Mouse (Mus musculus) ovary, postnatal 36 days (tissue): Measurements from ENCODE around the gene Lrrc28.

Source experiments
- DNase-seq: peaks from one replicate; pipeline ENCODE4 v3.0.0; 2022; ENCODE audit warnings: low spot score, mixed read lengths

Gene Lrrc28

GRCm38 (mm10) chr7:67486417-67486816 is 158.7 kb downstream of the Lrrc28 start:
- DNase-seq, result no peak

GRCm38 (mm10) chr7:67483698-67484097 is 161.4 kb downstream of the Lrrc28 start:
- no peak for DNase-seq

- DNase-seq, result peak; percentile 69
Observed at GRCm38 (mm10) chr7:67479576-67480413, 165.3 kb downstream of the Lrrc28 start.

- no peak for DNase-seq
Observed at GRCm38 (mm10) chr7:67479168-67479567, 165.9 kb downstream of the Lrrc28 start.

- no peak for DNase-seq
Observed at GRCm38 (mm10) chr7:67477996-67478395, 167.1 kb downstream of the Lrrc28 start.

- no peak for DNase-seq
Observed at GRCm38 (mm10) chr7:67471295-67471694, 173.8 kb downstream of the Lrrc28 start.

GRCm38 (mm10) chr7:67468802-67469408 is 176.2 kb downstream of the Lrrc28 start:
- no peak for DNase-seq

GRCm38 (mm10) chr7:67468180-67468579 is 176.9 kb downstream of the Lrrc28 start:
- DNase-seq, result no peak

- DNase-seq, result no peak
Observed at GRCm38 (mm10) chr7:67466322-67466721, 178.7 kb downstream of the Lrrc28 start.

GRCm38 (mm10) chr7:67464633-67465032 is 180.4 kb downstream of the Lrrc28 start:
- DNase-seq, result no peak

- DNase-seq, result peak; percentile 34
Observed at GRCm38 (mm10) chr7:67463565-67463964, 181.5 kb downstream of the Lrrc28 start.
